Mouse (Mus musculus): ENCODE measurements around the gene Taar7b. TPM values are rescaled to one million over a fixed set of nuclear protein-coding genes. Genes with fewer than 3 reads are reported as not detected.

The Taar7b gene
- polyA plus RNA-seq (2015; fragmentation: Nextera tagmentation; extraction: Ambion mirVana) = not detected in 2 replicates

DNA sequence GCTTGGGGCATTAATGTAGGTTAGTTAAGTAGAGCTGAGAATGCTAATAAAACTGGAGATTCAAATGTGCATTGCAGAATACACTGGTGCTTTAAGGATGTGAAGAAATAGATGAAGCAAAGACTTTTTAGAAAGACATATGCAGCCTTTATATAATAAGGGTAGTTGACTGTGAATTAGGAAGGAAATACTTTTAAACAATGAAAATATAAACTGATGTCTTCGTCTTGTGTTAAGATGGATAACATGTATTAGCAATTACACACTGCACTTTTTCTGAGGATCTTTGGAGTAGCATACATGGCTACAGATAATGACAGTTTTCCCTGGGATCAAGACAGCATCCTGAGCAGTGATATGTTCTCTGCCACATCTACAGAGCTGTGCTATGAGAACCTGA, at the start of gene Taar7b:
Gene Taar7b (plus strand): TSS at position 301 of the 400 bp plus-strand sequence.
- Histone ChIP-seq H3K9me3 (no peaks in the 10 kb centered on the region), H3K4me3 (replicated peaks) (no peak within 1 kb of the TSS), H3K27ac (no peak within 1 kb of the TSS), H3K27me3 (replicated peaks) (no peaks in the 10 kb centered on the region), H3K36me3 (no peaks in the 10 kb centered on the region), H3K4me1 (no peaks in the 10 kb centered on the region), H3K4me2 (no peak within 1 kb of the TSS), H3K9ac (no peak within 1 kb of the TSS)
- ATAC-seq (ENCODE audit: insufficient read depth, low FRiP score, low read depth) = no peak
- 60% methylated on average over 1 of the region's 1 CpGs for WGBS

DNA sequence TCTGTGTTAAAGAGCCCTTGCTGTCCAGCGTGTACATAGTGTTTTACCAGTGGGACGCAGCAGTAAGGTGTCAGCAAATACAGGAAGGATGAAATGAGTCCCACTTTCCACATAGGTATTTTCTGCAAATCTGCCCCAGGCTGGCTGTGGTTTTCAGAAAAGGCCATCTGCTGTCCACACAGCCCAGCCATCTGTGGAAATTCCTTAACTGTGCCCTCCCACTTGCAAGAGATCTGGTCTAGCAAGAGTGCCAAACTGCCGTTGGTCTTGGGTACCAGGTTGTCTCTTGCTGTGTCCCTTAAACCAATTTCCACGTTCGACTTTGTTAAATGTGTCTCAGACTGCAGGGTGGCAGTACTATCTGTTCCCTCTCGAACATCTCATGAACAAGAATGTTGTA, 48.0 kb upstream of the Taar7b start:
- Histone ChIP-seq H3K27ac (no peak overlapping the region), H3K4me1 (no peaks in the 10 kb centered on the region), H3K9ac (no peak overlapping the region), H3K4me2 (no peak overlapping the region), H3K27me3 (replicated peaks) (no peaks in the 10 kb centered on the region), H3K36me3 (no peaks in the 10 kb centered on the region), H3K9me3 (no peaks in the 10 kb centered on the region), H3K4me3 (replicated peaks) (no peak overlapping the region)
- no peak for ATAC-seq (ENCODE audit: insufficient read depth, low FRiP score, low read depth)
- whole genome bisulfite sequencing = 75% methylated on average over 6 of the region's 6 CpGs

DNA sequence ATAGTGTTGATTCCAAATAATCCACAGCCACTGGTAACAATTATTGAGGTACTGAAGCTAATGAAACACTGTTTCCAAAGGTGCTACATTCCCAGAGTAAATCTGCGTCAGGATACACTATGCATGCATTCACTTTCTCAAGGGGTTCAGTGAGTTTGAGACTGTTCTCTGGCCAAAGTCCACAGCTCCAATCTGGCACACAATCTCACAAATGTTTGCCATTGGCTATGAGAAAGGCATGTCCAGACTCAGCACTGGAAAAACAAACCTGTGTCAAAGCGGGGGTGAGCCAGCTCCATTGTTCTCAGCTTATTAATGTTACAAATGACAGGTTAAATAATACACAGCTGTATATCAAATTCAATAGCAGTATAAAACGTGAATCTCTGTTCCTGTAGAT, 40.7 kb upstream of the Taar7b start:
- Histone ChIP-seq H3K9ac (no peak overlapping the region), H3K4me1 (peaks cover 2% of the 10 kb centered on the region; the same call in 1 of the 2 replicates), H3K27ac (no peak overlapping the region), H3K4me3 (replicated peaks) (no peak overlapping the region), H3K9me3 (no peaks in the 10 kb centered on the region), H3K27me3 (replicated peaks) (no peaks in the 10 kb centered on the region), H3K4me2 (no peak overlapping the region), H3K36me3 (no peaks in the 10 kb centered on the region)
- 42% methylated on average over 3 of the region's 3 CpGs for WGBS
- ATAC-seq (ENCODE audit: insufficient read depth, low FRiP score, low read depth) = peak; percentile 85

DNA sequence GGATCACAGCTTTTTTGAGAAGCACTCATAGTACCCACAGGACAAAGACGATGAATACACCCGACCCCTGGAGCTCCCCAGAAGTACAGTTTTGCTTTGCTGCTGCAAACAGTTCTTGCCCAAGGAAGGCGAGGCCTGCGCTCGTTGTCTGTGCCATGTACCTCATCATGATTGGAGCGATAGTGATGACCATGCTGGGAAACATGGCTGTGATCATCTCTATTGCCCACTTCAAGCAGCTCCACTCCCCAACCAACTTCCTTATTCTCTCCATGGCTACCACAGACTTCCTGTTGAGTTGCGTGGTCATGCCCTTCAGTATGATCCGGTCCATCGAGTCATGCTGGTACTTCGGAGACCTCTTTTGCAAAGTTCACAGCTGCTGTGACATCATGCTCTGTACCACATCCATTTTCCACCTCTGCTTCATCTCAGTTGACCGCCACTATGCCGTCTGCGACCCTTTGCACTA, 39.3 kb upstream of the Taar7b start, which contains the start of gene Taar4:
Gene Taar4 (plus strand): TSS at position 51 of the 472 bp plus-strand sequence.
- Histone ChIP-seq H3K9me3 (no peaks in the 10 kb centered on the region), H3K27me3 (replicated peaks) (no peaks in the 10 kb centered on the region), H3K27ac (no peak within 1 kb of the TSS), H3K4me1 (peaks cover 2% of the 10 kb centered on the region; the same call in 1 of the 2 replicates), H3K4me2 (no peak within 1 kb of the TSS), H3K9ac (no peak within 1 kb of the TSS), H3K4me3 (replicated peaks) (no peak within 1 kb of the TSS), H3K36me3 (no peaks in the 10 kb centered on the region)
- WGBS = 90% methylated on average over 13 of the region's 13 CpGs
- no peak for ATAC-seq (ENCODE audit: insufficient read depth, low FRiP score, low read depth)

DNA sequence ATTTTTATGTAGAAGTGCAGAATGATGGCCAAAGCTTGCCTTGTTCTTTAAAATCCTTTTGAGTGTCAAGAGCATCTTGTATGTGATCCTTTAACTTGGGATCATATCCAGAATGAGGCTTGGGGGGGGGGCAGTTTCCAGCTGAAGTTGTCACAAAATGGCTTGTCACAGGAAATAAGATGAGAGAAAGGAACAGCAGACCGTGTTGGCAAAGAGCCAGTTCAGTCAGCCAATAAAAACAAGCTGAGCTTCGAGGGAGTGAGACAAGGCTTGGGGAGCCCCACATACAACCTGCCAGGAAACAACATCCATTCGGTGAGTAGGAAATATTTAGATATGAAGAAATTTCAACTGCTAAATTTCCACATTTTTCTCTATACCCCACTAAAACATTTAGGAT, 36.3 kb upstream of the Taar7b start:
- H3K4me3 ChIP-seq (replicated peaks) = no peak overlapping the region
- no peak overlapping the region for H3K27ac ChIP-seq
- H3K36me3 ChIP-seq = no peaks in the 10 kb centered on the region
- no peak for ATAC-seq (ENCODE audit: insufficient read depth, low FRiP score, low read depth)
- 42% methylated on average over 3 of the region's 3 CpGs for WGBS
- H3K4me2 ChIP-seq = no peak overlapping the region
- peaks cover 2% of the 10 kb centered on the region; the same call in 1 of the 2 replicates for H3K4me1 ChIP-seq
- no peaks in the 10 kb centered on the region for H3K27me3 ChIP-seq (replicated peaks)
- no peaks in the 10 kb centered on the region for H3K9me3 ChIP-seq
- H3K9ac ChIP-seq = no peak overlapping the region

DNA sequence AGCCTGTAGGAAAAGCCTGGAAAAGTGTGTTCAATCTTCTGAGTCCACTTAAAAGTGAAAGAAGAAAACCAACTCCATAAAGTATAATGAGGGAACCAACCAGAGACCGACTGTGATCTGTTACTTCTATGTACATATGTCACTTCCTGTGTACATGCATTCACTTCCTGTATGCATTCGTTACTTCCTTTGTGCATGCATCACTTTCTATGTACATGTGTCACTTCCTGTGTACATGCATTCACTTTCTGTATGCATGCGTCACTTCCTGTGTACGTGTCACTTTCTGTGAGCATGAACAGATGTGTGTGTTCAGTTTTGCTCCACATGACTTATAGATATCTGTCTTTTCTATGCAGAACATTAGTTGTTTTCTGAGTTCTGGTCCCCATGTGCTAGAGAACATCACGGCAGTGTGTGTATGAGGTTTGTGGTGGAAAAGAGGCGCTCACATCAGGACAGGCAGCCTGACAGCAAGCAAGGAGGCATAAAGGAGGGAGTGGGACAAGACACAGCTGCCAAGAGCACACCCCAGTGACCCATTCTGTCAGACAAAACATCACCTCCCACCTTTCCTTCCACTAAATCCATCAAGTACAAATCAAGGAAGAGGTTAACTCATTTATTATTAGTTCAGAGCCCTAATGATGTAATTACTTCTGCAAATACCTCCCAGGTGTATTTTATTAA, 34.7 kb upstream of the Taar7b start:
- no peak for ATAC-seq (ENCODE audit: insufficient read depth, low FRiP score, low read depth)
- no peaks in the 10 kb centered on the region for H3K4me1 ChIP-seq
- no peak overlapping the region for H3K27ac ChIP-seq
- no peaks in the 10 kb centered on the region for H3K9me3 ChIP-seq
- H3K36me3 ChIP-seq = no peaks in the 10 kb centered on the region
- WGBS = 80% methylated on average over 6 of the region's 6 CpGs
- no peak overlapping the region for H3K4me2 ChIP-seq
- no peak overlapping the region for H3K9ac ChIP-seq
- no peak overlapping the region for H3K4me3 ChIP-seq (replicated peaks)
- H3K27me3 ChIP-seq (replicated peaks) = no peaks in the 10 kb centered on the region

DNA sequence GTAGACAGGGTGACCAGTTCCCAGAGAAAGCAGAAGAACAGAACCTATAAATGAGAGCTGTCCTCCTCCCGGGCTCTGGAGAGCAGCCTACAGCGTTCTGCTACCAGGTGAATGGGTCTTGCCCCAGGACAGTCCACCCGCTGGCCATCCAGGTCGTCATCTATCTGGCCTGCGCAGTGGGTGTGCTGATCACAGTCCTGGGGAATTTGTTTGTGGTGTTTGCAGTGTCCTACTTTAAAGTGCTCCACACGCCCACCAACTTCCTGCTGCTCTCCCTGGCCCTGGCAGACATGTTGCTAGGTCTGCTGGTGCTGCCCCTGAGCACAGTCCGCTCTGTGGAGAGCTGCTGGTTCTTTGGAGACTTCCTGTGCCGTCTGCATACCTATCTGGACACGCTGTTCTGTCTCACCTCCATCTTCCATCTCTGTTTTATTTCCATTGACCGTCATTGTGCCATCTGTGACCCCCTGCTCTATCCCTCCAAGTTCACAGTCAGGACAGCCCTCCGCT, 29.0 kb upstream of the Taar7b start, which contains the start of gene Taar5:
Gene Taar5 (plus strand): TSS at position 51 of the 510 bp plus-strand sequence.
- no peak within 1 kb of the TSS for H3K27ac ChIP-seq
- no peak within 1 kb of the TSS for H3K4me2 ChIP-seq
- ATAC-seq (ENCODE audit: insufficient read depth, low FRiP score, low read depth) = no peak
- no peaks in the 10 kb centered on the region for H3K27me3 ChIP-seq (replicated peaks)
- H3K9me3 ChIP-seq = no peaks in the 10 kb centered on the region
- 89% methylated on average over 11 of the region's 11 CpGs for WGBS
- H3K36me3 ChIP-seq = no peaks in the 10 kb centered on the region
- H3K4me3 ChIP-seq (replicated peaks) = no peak within 1 kb of the TSS
- H3K4me1 ChIP-seq = no peaks in the 10 kb centered on the region
- no peak within 1 kb of the TSS for H3K9ac ChIP-seq

DNA sequence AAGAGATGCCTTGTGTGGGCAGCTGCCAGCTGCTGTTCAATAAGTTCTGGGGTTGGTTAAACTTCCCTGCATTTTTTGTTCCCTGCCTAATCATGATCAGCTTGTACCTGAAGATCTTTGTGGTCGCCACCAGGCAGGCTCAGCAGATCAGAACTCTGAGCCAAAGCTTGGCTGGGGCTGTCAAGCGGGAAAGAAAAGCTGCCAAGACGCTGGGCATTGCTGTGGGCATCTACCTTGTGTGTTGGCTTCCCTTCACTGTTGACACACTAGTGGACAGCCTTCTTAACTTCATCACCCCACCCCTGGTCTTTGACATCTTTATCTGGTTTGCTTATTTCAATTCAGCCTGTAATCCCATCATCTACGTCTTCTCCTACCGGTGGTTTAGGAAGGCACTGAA, 28.5 kb upstream of the Taar7b start:
- no peaks in the 10 kb centered on the region for H3K9me3 ChIP-seq
- no peaks in the 10 kb centered on the region for H3K4me1 ChIP-seq
- WGBS = 80% methylated on average over 5 of the region's 5 CpGs
- no peak for ATAC-seq (ENCODE audit: insufficient read depth, low FRiP score, low read depth)
- H3K27me3 ChIP-seq (replicated peaks) = no peaks in the 10 kb centered on the region
- no peak overlapping the region for H3K4me3 ChIP-seq (replicated peaks)
- no peaks in the 10 kb centered on the region for H3K36me3 ChIP-seq
- H3K9ac ChIP-seq = no peak overlapping the region
- no peak overlapping the region for H3K27ac ChIP-seq
- H3K4me2 ChIP-seq = no peak overlapping the region

DNA sequence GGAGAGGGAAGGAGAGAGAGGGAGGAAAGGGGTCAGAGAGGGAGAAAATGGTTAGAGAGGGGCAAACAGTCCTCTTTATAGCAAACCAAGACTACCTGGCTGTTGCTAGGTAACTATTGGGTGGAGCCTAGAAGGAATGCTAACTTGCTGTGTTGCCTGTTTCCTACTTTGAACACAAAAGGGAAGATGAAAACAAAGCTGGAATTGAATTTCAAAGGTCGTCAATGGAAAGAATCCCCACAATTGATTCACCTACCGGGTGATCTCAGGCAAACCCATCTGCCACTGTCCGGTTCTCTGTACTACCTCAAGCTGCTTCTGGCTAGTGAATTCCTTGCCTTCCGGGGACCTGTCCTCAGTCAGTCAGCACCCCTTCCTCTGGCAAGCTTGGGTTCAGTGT, 21.8 kb upstream of the Taar7b start:
- Histone ChIP-seq H3K9ac (no peak overlapping the region), H3K27ac (no peak overlapping the region), H3K27me3 (replicated peaks) (no peaks in the 10 kb centered on the region), H3K9me3 (no peaks in the 10 kb centered on the region), H3K36me3 (no peaks in the 10 kb centered on the region), H3K4me1 (no peaks in the 10 kb centered on the region), H3K4me2 (no peak overlapping the region), H3K4me3 (replicated peaks) (no peak overlapping the region)
- no peak for ATAC-seq (ENCODE audit: insufficient read depth, low FRiP score, low read depth)
- 51% methylated on average over 4 of the region's 4 CpGs for WGBS

DNA sequence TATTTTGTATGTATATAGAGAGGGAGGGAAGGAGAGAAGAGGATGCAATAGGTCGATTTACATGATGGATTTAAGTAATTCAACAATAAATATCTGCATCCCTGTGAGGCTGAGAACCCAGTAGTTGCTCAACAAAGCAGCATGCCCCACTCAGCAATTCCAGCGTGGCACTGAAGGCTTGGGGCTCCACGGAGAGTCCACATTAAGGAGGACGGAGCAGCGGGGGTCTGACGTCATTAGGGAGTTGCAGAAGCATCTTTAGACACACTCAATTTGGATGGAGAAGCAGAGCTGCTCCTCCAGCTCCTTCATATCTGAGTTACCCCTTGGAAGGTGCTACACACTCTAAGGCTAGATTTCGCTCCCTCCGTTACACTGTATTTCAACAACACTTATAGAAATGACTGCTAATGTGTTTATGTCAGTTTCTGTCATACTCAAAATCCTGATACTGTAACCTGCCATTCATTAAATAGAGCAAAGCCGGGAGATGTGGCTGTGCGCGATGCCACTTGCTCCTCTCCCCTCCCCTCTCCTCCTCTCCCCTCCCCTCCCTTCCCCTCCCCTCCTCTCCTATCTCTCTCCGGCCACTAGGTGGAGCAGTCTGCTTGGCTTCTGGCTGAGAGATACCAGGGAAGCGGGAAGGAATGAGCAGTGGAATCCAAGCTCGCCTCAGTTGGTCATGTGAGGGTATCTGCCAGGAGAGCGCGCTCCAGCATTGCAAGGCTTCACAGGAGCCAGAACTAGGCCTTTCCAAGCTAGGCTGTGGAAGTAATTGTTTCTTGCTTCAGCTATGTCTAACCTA, 20.6 kb upstream of the Taar7b start:
- no peak overlapping the region for H3K4me3 ChIP-seq (replicated peaks)
- no peak overlapping the region for H3K27ac ChIP-seq
- H3K9ac ChIP-seq = no peak overlapping the region
- H3K36me3 ChIP-seq = no peaks in the 10 kb centered on the region
- H3K4me2 ChIP-seq = no peak overlapping the region
- ATAC-seq (ENCODE audit: insufficient read depth, low FRiP score, low read depth) = peak; percentile 35; the same call in 1 of the 2 replicates
- H3K27me3 ChIP-seq (replicated peaks) = no peaks in the 10 kb centered on the region
- no peaks in the 10 kb centered on the region for H3K9me3 ChIP-seq
- WGBS = 40% methylated on average over 16 of the region's 16 CpGs
- no peaks in the 10 kb centered on the region for H3K4me1 ChIP-seq

DNA sequence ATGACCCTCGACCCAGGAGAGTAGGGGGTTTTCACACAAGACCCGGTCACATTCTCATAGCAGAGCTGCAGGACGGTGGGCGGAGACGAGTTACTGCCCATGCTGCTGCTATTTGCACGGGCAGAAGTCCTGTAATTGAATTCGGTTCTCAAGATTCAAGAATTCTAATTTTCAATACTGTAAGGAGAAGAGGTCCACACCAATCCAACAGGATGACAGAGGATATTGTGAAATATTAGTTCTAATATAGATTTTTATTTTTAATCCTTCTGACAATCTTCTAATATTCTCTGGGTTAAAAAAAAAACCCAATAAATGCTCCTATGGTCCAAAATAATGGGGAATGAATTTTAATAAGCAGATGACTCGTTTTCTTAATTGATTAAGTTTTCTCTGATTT, 14.2 kb upstream of the Taar7b start, which contains the start of gene Taar6:
Gene Taar6 (minus strand): TSS at position 101 of the 400 bp plus-strand sequence.
- no peak within 1 kb of the TSS for H3K9ac ChIP-seq
- H3K4me2 ChIP-seq = no peak within 1 kb of the TSS
- H3K4me3 ChIP-seq (replicated peaks) = no peak within 1 kb of the TSS
- no peaks in the 10 kb centered on the region for H3K27me3 ChIP-seq (replicated peaks)
- no peaks in the 10 kb centered on the region for H3K9me3 ChIP-seq
- no peak for ATAC-seq (ENCODE audit: insufficient read depth, low FRiP score, low read depth)
- H3K36me3 ChIP-seq = no peaks in the 10 kb centered on the region
- H3K27ac ChIP-seq = no peak within 1 kb of the TSS
- 71% methylated on average over 8 of the region's 8 CpGs for WGBS
- no peaks in the 10 kb centered on the region for H3K4me1 ChIP-seq

DNA sequence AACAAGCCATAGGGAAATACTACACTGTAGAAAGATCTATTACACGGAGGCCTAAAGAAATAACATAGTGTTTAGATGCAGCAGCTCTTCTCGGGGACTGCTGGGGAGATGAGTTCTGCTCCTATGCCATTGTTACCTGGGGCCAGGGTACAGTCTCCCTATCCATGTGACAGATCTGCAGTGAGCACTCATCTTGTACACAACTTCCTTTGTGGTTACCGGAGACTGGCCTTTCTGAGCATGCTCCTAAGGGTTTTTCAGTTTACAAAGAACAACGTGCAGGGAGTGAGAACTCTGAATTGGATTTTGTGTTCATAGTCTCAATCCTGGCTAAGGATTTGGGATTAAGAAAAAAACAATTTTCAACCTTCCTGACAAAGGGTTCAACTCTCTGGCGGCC, 13.3 kb upstream of the Taar7b start:
- no peaks in the 10 kb centered on the region for H3K9me3 ChIP-seq
- WGBS = 77% methylated on average over 5 of the region's 5 CpGs
- ATAC-seq (ENCODE audit: insufficient read depth, low FRiP score, low read depth) = no peak

More for the DNA sequence above, 13.3 kb upstream of the Taar7b start:
- H3K9ac ChIP-seq = no peak overlapping the region
- no peaks in the 10 kb centered on the region for H3K36me3 ChIP-seq
- no peak overlapping the region for H3K4me3 ChIP-seq (replicated peaks)
- no peaks in the 10 kb centered on the region for H3K4me1 ChIP-seq
- no peak overlapping the region for H3K4me2 ChIP-seq
- H3K27me3 ChIP-seq (replicated peaks) = no peaks in the 10 kb centered on the region
- H3K27ac ChIP-seq = no peak overlapping the region
